Mouse (Mus musculus) CH12.LX (cell line): ENCODE measurements around the gene Pacs2.

Experiments used
- CTCF ChIP-seq, 2 experiments: IDR thresholded peaks in 1 of 2; conservative IDR thresholded peaks in 1 of 2; 2 replicates each; pipeline ENCODE4 v1.5.1; 2011 to 2012; ENCODE audit warnings: low read depth in 2 of 2, low read length in 2 of 2, improper control_type of control experiment in 1 of 2, inconsistent platforms in 1 of 2, mild to moderate bottlenecking in 1 of 2, moderate library complexity in 1 of 2
- SMC3 ChIP-seq: IDR thresholded peaks from 2 replicates; pipeline ENCODE4 v1.6.1; 2011; ENCODE audit warnings: low read depth, low read length, improper control_type of control experiment
- TCF12 ChIP-seq: IDR thresholded peaks from 2 replicates; pipeline ENCODE4 v1.6.1; 2014; ENCODE audit warnings: low read depth, mild to moderate bottlenecking, inconsistent platforms, low read length, improper control_type of control experiment
- USF1 ChIP-seq: IDR thresholded peaks from 2 replicates; pipeline ENCODE4 v1.6.1; 2014; ENCODE audit warnings: low read depth, mild to moderate bottlenecking, inconsistent platforms, low read length, improper control_type of control experiment

DNA sequence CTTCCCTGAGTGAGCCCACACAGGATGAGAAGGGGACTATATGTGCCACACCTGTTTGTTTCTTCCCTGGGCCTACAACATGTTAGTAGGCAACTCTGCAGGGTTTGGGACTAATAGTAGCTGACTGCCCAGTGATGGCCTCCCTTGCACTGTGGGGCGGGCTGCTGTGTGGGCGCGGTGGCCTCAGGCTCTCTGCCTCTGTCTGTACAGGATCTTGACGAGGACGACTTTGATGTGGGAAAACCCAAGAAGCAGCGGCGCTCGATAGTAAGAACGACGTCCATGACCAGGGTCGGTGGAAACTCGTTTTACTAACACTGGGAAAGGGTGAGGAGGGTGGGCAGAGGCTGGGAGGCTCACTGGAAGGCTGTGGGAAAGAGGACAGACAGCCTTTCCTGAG, 36.4 kb downstream of the Pacs2 start:
- TF ChIP-seq SMC3 (no peak), USF1 (no peak), CTCF (conservative IDR thresholded peaks at IDR 0.05 in 1 of 2, IDR thresholded peaks at IDR 0.05 in 1 of 2; ENCODE audit: low read depth in 2 of 2, low read length in 2 of 2) (no peak), TCF12 (no peak)
